ENCODE assay signal across 20 mouse cellular contexts in genomic region chr9:114050778-114051177, GRCm38 (mm10). TPM values are rescaled to one million over a fixed set of nuclear protein-coding genes. Genes with fewer than 3 reads are reported as not detected.
DNase-seq lines count a peak whose midpoint lies in the region; ATAC-seq lines count a peak whose summit lies in the region.
"Had no signal": no experiment of that assay in that cellular context is flagged by ENCODE, and none has a peak within 500 bp of the region (broad histone marks: within the 10 kb centered on the region; RNA-seq: fewer than 3 reads in every experiment).

No protein-coding gene starts in this region.

- no peak overlapping the region for H3K4me2 ChIP-seq in forebrain, embryonic 12.5 days
- H3K4me2 ChIP-seq: forebrain, embryonic 15.5 days; heart, embryonic 15.5 days; limb, embryonic 15.5 days had no signal

- no peaks in the 10 kb centered on the region for H3K9me3 ChIP-seq in forebrain, embryonic 12.5 days
- H3K9me3 ChIP-seq: forebrain, embryonic 15.5 days; heart, embryonic 15.5 days; limb, embryonic 15.5 days had no signal

- no peaks in the 10 kb centered on the region for H3K36me3 ChIP-seq in forebrain, embryonic 12.5 days (replicated peaks)
- H3K36me3 ChIP-seq: forebrain, embryonic 15.5 days; heart, embryonic 15.5 days; hindbrain, embryonic 10.5 days; limb, embryonic 15.5 days had no signal

- H3K27me3 ChIP-seq in forebrain, embryonic 12.5 days: peaks cover 7% of the 10 kb centered on the region
- H3K27me3 ChIP-seq: forebrain, embryonic 15.5 days had no signal

- H3K4me1 ChIP-seq in forebrain, embryonic 12.5 days: no peaks in the 10 kb centered on the region
- H3K4me1 ChIP-seq: forebrain, embryonic 15.5 days; heart, embryonic 15.5 days; limb, embryonic 15.5 days had no signal

- no peak overlapping the region for H3K4me3 ChIP-seq in forebrain, embryonic 12.5 days (replicated peaks)
- H3K4me3 ChIP-seq: forebrain, embryonic 15.5 days; heart, adult 2 months; heart, embryonic 15.5 days; hindbrain, embryonic 10.5 days; limb, embryonic 15.5 days; myocyte had no signal

- peak; percentile 76; the same call in 1 of the 2 replicates for ATAC-seq in frontal cortex, adult (ENCODE audit: low TSS enrichment)
- peak; percentile 27; the same call in 1 of the 2 replicates for ATAC-seq in granulocyte monocyte progenitor cell, adult 5-6 weeks (replicated peaks; ENCODE audit: poor library complexity, severe bottlenecking)
- ATAC-seq in megakaryocyte progenitor cell, adult 5-6 weeks (replicated peaks; ENCODE audit: poor library complexity): 0 out of 2 replicates have a peak, but pooled peaks have one; percentile 43
- ATAC-seq in forebrain, embryonic 12.5 days (ENCODE audit: low FRiP score): no peak
- no peak for ATAC-seq in cerebellum, adult (ENCODE audit: insufficient number of reproducible peaks, low FRiP score, low TSS enrichment)
- ATAC-seq: forebrain, embryonic 15.5 days had no signal

- H3K9ac ChIP-seq in forebrain, embryonic 12.5 days: no peak overlapping the region
- H3K9ac ChIP-seq: forebrain, embryonic 15.5 days; heart, embryonic 15.5 days; limb, embryonic 15.5 days had no signal

- H3K27ac ChIP-seq in forebrain, embryonic 12.5 days: no peak overlapping the region
- H3K27ac ChIP-seq: forebrain, embryonic 15.5 days; heart, adult 2 months; heart, embryonic 15.5 days; hindbrain, embryonic 10.5 days; limb, embryonic 15.5 days had no signal

- 94% methylated on average over 16 of the region's 16 CpGs for WGBS in forebrain, embryonic 12.5 days

- DNase-seq in frontal cortex, postnatal 25 days (ENCODE audit: low spot score in 2 of 2): no peak
- peak; percentile 25 for DNase-seq in R1 (ENCODE audit: low read depth, low spot score)
- no peak for DNase-seq in natural killer cell, adult 2 months (ENCODE audit: low spot score in 2 of 2)
- DNase-seq: adrenal gland, postnatal 14 days; cerebellum, adult 9-10 months; heart, adult 2 months; layer of hippocampus, postnatal 36 days; lung, adult 18-20 months; midbrain, embryonic 14.5 days; thymus, adult 18-20 months had no signal

RNA-seq across cellular contexts. Expression of gene Fbxl2, which starts 4.8 kb away (rescaled TPM):
- total RNA-seq in granulocyte monocyte progenitor cell, adult 5-6 weeks (2014; fragmentation: Nextera tagmentation): 0.75 and 6.0 TPM in 2 replicates
- total RNA-seq in granulocyte monocyte progenitor cell, adult 5-6 weeks (2017): 0.39 and 0.98 TPM in 2 replicates
- total RNA-seq in megakaryocyte progenitor cell, adult 5-6 weeks (2015): 0.67 and 1.9 TPM in 2 replicates
- 1.0 and 2.0 TPM in 2 replicates for total RNA-seq in megakaryocyte progenitor cell, adult 5-6 weeks (2017)
- 9.2 and 10.7 TPM in 2 replicates for polyA plus RNA-seq in forebrain, embryonic 12.5 days (2016; fragmentation: Nextera tagmentation; extraction: Ambion mirVana)

RNA-seq across cellular contexts. Expression of gene Susd5, which starts 6.2 kb away (rescaled TPM):
- total RNA-seq in granulocyte monocyte progenitor cell, adult 5-6 weeks (2014; fragmentation: Nextera tagmentation): not detected in 2 replicates
- not detected in 2 replicates for total RNA-seq in granulocyte monocyte progenitor cell, adult 5-6 weeks (2017)
- not detected in 2 replicates for total RNA-seq in megakaryocyte progenitor cell, adult 5-6 weeks (2015)
- not detected in 2 replicates for total RNA-seq in megakaryocyte progenitor cell, adult 5-6 weeks (2017)
- 0.32 and 0.51 TPM in 2 replicates for polyA plus RNA-seq in forebrain, embryonic 12.5 days (2016; fragmentation: Nextera tagmentation; extraction: Ambion mirVana)
- polyA plus RNA-seq: forebrain, embryonic 15.5 days had no signal

Comparison
In these comparisons a context has a peak if more than half of its experiments do, and no peak if none do; other contexts are left out.
1. ATAC-seq: peak in frontal cortex, adult (single experiment), granulocyte monocyte progenitor cell, adult 5-6 weeks (single experiment) and megakaryocyte progenitor cell, adult 5-6 weeks (single experiment); none in forebrain, embryonic 12.5 days (single experiment) and cerebellum, adult (single experiment).